Mouse (Mus musculus): ENCODE data around the gene Ston1.

DNA sequence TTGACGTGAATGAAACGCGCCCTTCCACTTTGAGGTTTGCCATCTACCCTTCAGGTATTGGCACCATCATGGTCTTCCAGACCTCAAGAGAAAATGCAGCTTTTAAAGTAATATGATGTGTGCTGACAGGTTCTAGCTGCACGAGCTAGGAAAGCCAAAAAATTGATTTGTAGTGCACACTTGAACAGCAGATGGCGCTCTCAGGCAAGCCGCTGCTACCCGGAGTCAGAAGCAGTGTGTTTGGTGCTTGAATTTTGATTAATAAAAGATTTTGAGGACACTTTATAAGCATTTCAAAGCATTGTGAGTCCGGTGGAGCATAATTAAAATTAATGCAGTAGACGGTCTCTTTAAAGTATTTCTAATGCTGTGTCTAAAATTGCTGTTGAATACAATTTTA, 54.5 kb downstream of the Ston1 start:
- TF ChIP-seq POLR2A (IDR thresholded peaks at IDR 0.05; ENCODE audit: borderline replicate concordance, control insufficient read depth, low read depth, low read length) (no peak), CTCF (IDR thresholded peaks at IDR 0.05; ENCODE audit: control insufficient read depth, insufficient read depth, low read length) (peak; percentile 77)
